Comparison of ENCODE assay signal across 8 mouse cellular contexts in the genomic region with DNA sequence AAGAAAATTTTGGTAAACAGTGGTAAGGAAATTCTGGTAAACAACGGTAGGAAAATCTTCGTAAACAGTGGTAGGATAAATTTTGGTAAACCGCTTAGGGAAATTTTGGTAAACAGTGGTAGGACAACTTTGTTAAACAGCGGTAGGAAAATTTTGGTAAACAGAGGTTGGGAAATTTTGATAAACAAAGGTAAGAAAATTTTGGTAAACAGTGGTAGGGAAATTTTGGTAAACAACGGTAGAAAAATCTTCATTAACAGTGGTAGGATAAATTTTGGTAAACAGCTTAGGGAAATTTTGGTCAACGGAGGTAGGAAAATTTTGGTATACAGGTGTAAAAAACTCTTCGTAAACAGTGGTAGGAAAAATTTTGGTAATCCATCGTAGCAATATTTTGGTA.
A peak's percentile ranks its signal among the peaks of the same experiment; 100 is the strongest.
DNase-seq lines count a peak whose midpoint lies in the region; ATAC-seq and TF ChIP-seq lines count a peak whose summit lies in the region.

No protein-coding gene starts in this region.

- no peak overlapping the region for H3K4me2 ChIP-seq in lung, embryonic 14.5 days

- H3K9me3 ChIP-seq in lung, embryonic 14.5 days (ENCODE audit: low read depth, low read length), result peaks cover 9% of the 10 kb centered on the region

- in situ Hi-C loops in Patski (cut with MboI; ENCODE audit: low pct_unique_long_range_greater_than_20kb), result no loop called here

- H3K27me3 ChIP-seq in lung, embryonic 14.5 days (ENCODE audit: insufficient read depth, low read length), result no peaks in the 10 kb centered on the region
- H3K27me3 ChIP-seq in Patski, result no peaks in the 10 kb centered on the region

- no peak for TF ChIP-seq CTCF in lung, embryonic 14.5 days (IDR thresholded peaks at IDR 0.05; ENCODE audit: low read depth)
- TF ChIP-seq CTCF in Patski (IDR thresholded peaks at IDR 0.05), result no peak

- no peak; the same call in 1 of the 2 replicates for ATAC-seq in lung, embryonic 14.5 days (ENCODE audit: insufficient read depth)
- peak; percentile 17 for ATAC-seq in Patski
- peak; percentile 91 for ATAC-seq in erythroid progenitor cell, adult 5-6 weeks (replicated peaks; ENCODE audit: low FRiP score, poor library complexity, severe bottlenecking)

- H3K36me3 ChIP-seq in lung, embryonic 14.5 days (ENCODE audit: insufficient read depth), result no peaks in the 10 kb centered on the region

- DNase-seq in lung, embryonic 14.5 days, result peak; percentile 70
- no peak for DNase-seq in lung, postnatal 4 days
- peak; percentile 12 for DNase-seq in Patski (ENCODE audit: low read depth, low spot score)
- peak; percentile 15 for DNase-seq in retina, adult 2 months (ENCODE audit: low read depth, low spot score)
- no peak for DNase-seq in adrenal gland, adult 8-10 months
- no peak for DNase-seq in kidney, postnatal 36 days
- DNase-seq in cerebellum, postnatal 14 days, result no peak

- H3K4me3 ChIP-seq in lung, embryonic 14.5 days (ENCODE audit: low read depth, low read length), result no peak overlapping the region

- POLR2A ChIA-PET in Patski (lab: Charles Lee), result no interaction called here

- H3K9ac ChIP-seq in lung, embryonic 14.5 days, result no peak overlapping the region

- H3K27ac ChIP-seq in lung, embryonic 14.5 days (ENCODE audit: low read depth), result no peak overlapping the region

- 53% methylated on average over 8 of the region's 8 CpGs for WGBS in lung, embryonic 14.5 days

- CTCF ChIA-PET in Patski (lab: Charles Lee), result interaction anchor here (0.9 to 1.3 kb wide), 2 partner anchors 15 to 149 kb away, joined by 3 read pairs; no protein-coding TSS in a partner anchor

- no peaks in the 10 kb centered on the region for H3K4me1 ChIP-seq in lung, embryonic 14.5 days (ENCODE audit: insufficient read depth)

Comparison
In these comparisons a context has a peak if more than half of its experiments do, and no peak if none do; other contexts are left out.
1. DNase-seq: peak in lung, embryonic 14.5 days (single experiment), Patski (single experiment) and retina, adult 2 months (single experiment); none in lung, postnatal 4 days (0 of 2), adrenal gland, adult 8-10 months (single experiment), kidney, postnatal 36 days (0 of 2) and cerebellum, postnatal 14 days (0 of 2).